In genomic region chr8:61464393-61464792, GRCm38 (mm10) we compare ENCODE assay signal across 24 mouse cellular contexts.
"Had no signal": no experiment of that assay in that cellular context is flagged by ENCODE, and none has a peak within 500 bp of the region (broad histone marks: within the 10 kb centered on the region; RNA-seq: fewer than 3 reads in every experiment).

No protein-coding gene starts in this region.

- H3K4me1 ChIP-seq: heart, embryonic 13.5 days; heart, embryonic 15.5 days; limb, embryonic 13.5 days; limb, embryonic 15.5 days; liver, embryonic 12.5 days had no signal

- H3K27ac ChIP-seq: heart, embryonic 13.5 days; heart, embryonic 15.5 days; hindbrain, embryonic 13.5 days; hindbrain, embryonic 15.5 days; hindbrain, postnatal 0 days; layer of hippocampus, adult 2 months; left cerebral cortex, adult 2 months; limb, embryonic 13.5 days; limb, embryonic 15.5 days; liver, embryonic 12.5 days; liver, embryonic 14.5 days had no signal

- H3K9me3 ChIP-seq: heart, embryonic 13.5 days; heart, embryonic 15.5 days; hindbrain, embryonic 13.5 days; hindbrain, embryonic 15.5 days; limb, embryonic 13.5 days; limb, embryonic 15.5 days; liver, embryonic 12.5 days had no signal

- H3K9ac ChIP-seq: heart, embryonic 13.5 days; heart, embryonic 15.5 days; hindbrain, embryonic 13.5 days; hindbrain, embryonic 15.5 days; limb, embryonic 13.5 days; limb, embryonic 15.5 days; liver, embryonic 12.5 days; liver, embryonic 14.5 days had no signal

- H3K27me3 ChIP-seq: heart, embryonic 13.5 days; heart, embryonic 15.5 days; hindbrain, embryonic 13.5 days; hindbrain, embryonic 15.5 days; limb, embryonic 13.5 days; limb, embryonic 15.5 days; liver, embryonic 12.5 days had no signal

- DNase-seq: gastrocnemius, postnatal 14 days; gastrocnemius, postnatal 36 days; heart, adult 18-20 months; heart, postnatal 14 days; heart, postnatal 36 days; kidney, adult 18-20 months; kidney, adult 8-10 months; kidney, postnatal 10 days; kidney, postnatal 25 days; kidney, postnatal 4 days; left cerebral cortex, postnatal 4 days had no signal

- H3K4me2 ChIP-seq: heart, embryonic 11.5 days; heart, embryonic 13.5 days; heart, embryonic 15.5 days; hindbrain, embryonic 13.5 days; hindbrain, embryonic 15.5 days; limb, embryonic 13.5 days; limb, embryonic 15.5 days; liver, embryonic 12.5 days had no signal

- H3K36me3 ChIP-seq: heart, embryonic 13.5 days; heart, embryonic 15.5 days; hindbrain, embryonic 13.5 days; hindbrain, embryonic 15.5 days; limb, embryonic 13.5 days; limb, embryonic 15.5 days; liver, embryonic 12.5 days had no signal

- ATAC-seq: intestine, postnatal 0 days; liver, embryonic 12.5 days had no signal

- H3K4me3 ChIP-seq: heart, embryonic 13.5 days; heart, embryonic 15.5 days; hindbrain, embryonic 13.5 days; hindbrain, embryonic 15.5 days; layer of hippocampus, adult 2 months; left cerebral cortex, adult 2 months; limb, embryonic 13.5 days; limb, embryonic 15.5 days; liver, embryonic 12.5 days had no signal
